Mouse (Mus musculus) cerebellum, postnatal 10 days (tissue): ENCODE results near the gene Sh3rf3.
A peak's percentile ranks its signal among the peaks of the same experiment; 100 is the strongest.

Source experiments
- DNase-seq, 2 experiments: peaks; one replicate each; pipeline ENCODE4 v3.0.0; 2021; ENCODE audit warnings: mixed read lengths in 2 of 2

Sh3rf3 gene

DNA sequence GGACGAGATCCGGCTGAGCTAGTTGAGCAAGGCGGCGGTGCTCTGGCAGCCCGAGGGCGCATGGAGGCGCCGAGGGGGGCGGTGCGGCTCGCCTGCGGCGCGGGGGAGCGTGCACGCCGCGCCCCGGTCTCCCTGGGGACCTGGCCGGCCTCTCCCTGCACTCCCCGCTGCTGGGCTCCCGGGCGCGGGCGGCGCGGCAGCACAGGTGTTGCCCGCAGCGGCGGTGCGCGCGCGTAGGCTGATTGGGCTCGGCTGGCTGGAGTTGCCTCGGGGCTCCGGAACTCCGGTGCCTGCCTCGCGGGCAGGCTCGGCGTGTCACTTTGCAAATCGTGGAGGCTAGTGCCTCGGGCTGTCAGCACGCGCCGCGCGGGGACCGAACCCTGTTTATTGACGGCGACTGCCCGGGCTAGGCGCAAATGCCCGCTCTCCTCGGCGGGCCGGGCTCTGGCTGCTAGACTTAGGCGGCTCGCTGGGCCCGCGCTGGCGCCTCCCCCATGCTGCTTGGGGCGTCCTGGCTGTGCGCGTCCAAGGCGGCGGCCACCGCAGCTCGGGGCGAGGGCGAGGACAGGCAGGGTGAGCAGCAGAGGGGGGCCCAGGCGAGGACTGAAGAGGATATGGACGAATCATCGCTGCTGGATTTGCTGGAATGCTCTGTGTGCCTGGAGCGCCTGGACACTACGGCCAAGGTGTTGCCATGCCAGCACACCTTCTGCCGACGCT lies at the start of gene Sh3rf3:
TSS of gene Sh3rf3 (plus strand) at position 279 of the 720 bp plus-strand sequence.
- peak; percentile 68 for DNase-seq

DNA sequence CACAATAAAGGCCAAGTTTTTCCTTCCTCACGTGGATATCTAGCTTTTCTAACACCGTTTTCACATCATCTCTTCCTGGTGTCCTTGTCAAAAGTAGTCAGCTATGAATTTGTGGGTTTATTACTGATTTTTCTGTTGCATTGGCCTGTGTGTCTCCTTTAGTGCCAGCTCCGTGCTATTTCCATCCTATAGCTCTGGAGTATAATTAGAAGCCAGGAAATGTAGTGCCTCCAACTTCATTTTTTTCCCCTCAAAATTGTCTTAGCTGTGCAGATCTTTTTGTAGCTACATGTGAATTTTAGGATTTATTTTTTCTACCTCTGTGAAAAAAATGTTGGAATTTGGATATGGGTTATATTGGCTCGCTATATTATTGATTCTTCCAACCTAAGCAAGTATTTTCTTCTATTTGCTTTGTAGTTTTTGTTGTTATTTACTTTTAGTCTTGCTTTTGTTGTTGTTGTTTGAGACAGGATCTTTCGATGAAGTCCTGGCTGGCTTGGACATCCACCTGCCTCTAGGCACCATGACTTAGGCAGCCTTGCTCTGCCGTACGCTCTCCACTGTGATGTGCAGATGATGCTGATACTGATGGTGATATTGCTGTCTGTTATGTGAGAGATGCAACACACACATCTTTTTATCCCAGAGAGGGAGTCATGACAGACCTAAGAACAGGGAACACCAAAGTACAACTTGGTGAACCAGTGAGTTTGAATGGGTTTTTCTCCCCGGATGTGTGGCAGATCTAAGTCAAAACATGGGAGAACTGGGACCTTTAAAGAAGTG lies 24.5 kb upstream of the Sh3rf3 start:
- DNase-seq: no peak

DNA sequence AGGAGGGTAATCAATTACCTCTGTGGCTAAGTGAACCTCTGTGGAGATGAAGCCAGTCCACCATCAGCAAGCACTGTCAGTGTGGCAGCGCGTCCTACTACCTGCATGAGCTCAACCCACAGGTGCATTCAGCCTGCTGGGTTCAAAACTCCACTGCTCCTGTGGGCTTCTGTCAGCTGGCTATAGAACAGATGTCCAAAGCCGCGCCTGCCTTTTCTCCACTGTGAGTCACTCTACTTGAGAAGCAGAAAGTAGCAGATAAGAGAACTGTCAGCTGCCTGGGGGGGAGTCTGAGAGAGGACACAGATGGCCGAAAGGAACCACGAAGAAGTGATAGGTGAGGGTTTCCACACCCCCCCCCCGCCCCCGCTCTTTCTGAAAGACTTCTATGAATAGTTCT lies 15.6 kb upstream of the Sh3rf3 start:
- DNase-seq: no peak

DNA sequence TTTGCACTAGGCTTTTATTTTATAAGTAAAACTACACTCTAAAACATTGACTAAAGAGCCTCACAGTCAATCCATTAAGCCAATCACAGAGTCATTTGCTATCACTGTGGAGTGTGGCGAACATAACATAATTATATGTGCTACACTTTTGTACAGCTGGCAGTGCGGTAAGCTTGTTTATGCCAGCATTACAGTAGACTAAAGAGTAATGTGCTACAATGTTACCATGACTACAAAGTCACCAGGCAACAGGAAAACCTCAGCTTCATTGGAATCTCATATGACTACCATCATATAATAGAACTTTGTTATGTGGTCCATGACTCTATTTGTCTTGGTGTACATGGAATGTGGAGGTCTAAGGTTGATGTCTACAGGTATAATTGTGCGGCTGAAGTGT lies 15.0 kb upstream of the Sh3rf3 start:
- no peak for DNase-seq

DNA sequence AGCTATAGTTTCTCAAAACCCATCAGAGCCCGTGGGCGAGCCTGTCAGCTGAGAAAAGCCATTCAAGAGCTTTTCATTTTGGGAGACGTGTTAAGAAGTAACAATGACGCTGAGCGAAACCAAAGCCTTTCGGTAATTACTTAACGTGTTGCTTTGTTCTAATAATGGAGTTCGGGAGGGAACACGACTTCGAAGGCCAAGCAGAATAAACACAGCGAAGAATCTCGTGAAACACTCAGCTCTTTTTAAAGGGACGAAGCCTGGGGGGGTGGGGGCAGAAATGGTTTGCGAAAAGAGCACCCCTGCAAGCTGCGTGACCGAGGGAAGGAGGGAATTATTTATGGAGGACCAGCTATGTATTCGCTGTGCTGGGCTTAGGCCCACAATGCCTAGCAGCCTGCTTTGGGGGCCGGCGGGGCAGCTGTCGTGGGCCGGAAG lies 12.1 kb upstream of the Sh3rf3 start:
- DNase-seq: no peak

- no peak for DNase-seq
Measured at GRCm38 (mm10) chr10:58802391-58802790, 10.8 kb upstream of the Sh3rf3 start.

DNA sequence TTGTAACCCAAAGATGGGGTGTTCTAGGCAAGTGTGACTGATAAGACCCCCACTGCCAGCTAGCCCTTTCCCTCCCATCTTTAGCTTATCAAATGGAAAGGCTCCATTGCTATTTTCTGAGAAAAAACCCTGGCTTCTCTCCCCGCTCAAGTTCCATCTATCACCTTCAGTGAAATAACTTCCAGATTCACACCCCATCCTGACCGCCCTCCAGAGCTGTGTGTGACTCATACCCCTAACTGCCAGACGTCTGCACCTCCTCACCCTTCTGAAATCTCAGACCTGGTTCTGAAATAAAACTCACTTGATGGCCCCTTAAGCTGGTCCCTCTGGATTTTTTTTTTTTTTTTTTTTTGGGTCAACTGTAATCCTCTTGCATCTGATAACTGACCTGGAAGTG lies 5.2 kb upstream of the Sh3rf3 start:
- DNase-seq: no peak

- no peak for DNase-seq
Measured at GRCm38 (mm10) chr10:58810181-58810580, 3.0 kb upstream of the Sh3rf3 start.

DNA sequence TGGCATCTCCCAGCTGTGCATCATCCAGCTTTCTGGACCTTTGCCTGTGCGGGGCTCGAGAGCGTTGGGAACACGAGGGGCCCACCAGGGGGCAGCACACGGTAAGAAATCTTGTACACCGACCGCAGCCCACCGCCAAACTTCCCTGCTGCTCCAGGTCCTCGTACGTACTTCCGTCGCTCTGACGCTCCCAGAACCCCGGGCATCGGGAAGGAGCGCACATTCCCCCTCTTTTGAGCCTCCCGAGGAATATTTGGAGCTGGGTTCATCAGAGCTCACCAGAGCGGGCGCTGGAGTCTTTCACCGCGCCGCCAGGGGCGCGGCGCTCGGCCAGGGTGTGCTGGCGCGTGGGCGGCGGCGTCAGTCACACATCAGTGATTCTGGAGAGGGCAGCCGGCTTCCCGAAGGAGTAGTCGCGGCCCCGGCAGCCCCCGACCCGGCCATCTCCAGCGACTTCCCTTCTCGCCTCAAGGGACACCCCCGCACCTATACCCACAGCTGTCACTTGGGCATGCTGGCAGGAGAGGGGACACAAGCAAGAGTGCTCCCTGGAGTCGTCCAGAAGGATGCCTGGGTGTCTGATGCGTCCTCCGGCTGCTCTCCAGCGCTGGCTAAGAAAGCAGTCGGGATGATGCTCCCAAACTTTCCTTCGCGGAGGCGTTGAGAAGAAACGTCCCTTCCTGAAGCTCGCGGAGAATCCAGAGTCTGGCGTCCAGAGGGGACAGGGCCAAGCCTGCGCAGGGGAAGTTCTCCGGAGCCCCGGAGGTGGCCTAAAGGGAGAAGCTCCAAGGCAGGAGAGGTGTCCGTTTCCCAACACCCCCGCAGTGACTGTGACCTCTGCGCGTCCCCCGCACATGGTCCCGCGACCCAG lies 714 bp upstream of the Sh3rf3 start:
- DNase-seq: peak; percentile 98 to 99

GRCm38 (mm10) chr10:58813801-58814191 lies 637 bp downstream of the Sh3rf3 start:
- DNase-seq: peak; percentile 57 to 68

- no peak for DNase-seq
Measured at GRCm38 (mm10) chr10:58814486-58814885, 1.3 kb downstream of the Sh3rf3 start.

DNA sequence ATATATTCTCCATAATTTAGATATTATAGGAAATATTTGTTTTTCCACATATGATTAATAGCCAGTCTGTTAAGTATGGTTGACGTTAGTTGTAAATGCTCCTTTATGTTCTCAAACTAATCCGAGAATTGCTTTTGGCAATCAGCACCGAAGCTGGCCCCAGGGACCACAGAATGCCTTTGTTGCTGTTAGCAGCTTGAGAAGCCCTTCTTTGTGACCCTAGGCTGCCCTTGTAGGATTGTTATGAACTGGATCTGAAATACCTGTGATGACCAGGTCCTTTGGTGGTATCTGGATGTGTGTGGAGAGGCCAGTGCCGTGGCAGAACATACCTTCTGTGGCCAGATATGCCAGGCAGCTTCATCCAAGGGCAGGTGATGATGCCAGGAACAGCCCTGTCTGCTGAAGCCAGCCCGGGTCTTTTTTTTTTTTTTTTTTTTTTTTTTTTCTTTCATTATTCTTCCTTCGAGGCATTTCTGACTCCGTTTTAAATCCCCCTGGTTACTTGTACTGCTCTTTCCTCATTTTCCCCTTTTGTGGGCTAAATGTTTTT lies 10.9 kb downstream of the Sh3rf3 start:
- peak; percentile 58 to 66 for DNase-seq

- no peak for DNase-seq
Measured at GRCm38 (mm10) chr10:58829251-58830111, 16.3 kb downstream of the Sh3rf3 start.

DNA sequence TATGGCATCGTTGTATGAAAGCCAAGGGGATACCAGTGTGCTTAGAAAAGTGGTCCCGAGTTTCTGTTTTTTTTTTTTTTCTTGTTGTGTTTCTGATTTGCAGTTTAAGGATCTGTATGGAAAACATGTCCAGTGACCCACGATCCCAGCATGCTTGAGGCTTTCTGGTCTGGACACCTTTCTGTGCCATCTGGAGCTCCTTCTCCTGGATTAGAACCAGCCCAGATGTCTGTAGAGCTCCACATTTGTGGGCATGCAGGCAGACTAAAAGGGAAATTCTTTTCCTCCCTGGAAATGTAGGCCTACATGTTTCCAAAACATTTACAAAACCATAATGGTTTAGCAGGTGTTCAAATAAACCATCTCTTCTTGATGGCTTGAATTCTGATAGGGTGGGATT lies 20.0 kb downstream of the Sh3rf3 start:
- DNase-seq: peak; percentile 68

DNA sequence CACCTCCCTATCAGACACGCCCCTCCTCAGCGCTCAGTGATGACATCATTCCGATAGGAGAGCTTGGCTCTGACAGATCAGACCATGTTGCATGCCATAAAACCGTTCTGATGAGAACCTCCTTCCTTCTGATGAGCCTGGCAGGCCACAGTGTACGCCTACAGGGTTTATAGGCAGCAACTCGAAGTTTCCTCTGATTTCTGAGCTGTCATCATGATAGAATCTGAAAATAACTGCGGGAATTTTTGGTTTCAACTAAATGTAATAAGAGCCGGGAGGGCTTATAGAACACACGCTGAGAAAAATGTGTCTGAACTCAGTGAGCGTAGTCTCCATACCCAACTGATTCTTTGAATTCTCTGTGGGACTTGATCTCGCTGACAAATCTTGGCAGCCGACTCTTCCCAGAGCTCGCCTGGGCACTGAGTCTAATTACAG lies 20.6 kb downstream of the Sh3rf3 start:
- DNase-seq: peak; percentile 73

DNA sequence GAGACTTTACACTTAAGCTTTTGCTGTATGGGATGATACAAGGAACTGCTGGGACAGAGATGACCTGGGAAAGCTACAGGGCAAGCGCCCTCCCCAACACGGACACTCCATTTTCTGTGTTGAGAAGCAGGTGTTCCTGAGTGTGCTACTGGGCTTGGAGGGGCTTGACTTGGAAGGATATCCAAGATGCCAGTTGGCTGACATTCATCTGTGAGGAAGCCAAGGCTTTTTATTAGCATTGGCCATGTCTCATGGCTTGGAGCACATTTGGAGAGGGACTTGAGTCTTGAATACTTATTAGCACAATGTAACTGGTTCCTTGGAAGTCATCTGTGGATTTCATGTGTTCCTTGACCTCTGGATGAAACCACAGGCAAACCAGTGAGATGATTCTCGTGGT lies 23.2 kb downstream of the Sh3rf3 start:
- DNase-seq: peak; percentile 84 to 85

- DNase-seq: no peak
Measured at GRCm38 (mm10) chr10:58837504-58837903, 24.3 kb downstream of the Sh3rf3 start.

DNA sequence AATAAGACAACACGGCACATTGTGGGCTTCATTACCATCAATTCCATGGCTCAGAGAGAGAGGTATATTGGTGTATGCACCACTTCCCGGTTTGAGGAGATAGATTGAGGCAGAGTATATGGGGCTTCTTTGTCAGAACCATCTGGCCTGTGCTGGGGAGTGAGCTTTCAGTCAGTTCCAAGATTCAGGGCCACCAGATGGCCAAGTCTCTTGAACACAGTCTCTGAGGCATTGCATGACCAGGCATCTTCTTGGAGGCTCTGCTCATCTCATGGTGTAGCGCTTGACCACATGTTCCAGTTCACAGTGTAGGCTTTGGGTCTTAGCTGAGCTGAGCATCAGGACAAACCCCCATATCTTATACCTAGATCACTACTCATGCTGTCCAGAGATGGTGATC lies 28.8 kb downstream of the Sh3rf3 start:
- peak; percentile 43 to 64 for DNase-seq

DNA sequence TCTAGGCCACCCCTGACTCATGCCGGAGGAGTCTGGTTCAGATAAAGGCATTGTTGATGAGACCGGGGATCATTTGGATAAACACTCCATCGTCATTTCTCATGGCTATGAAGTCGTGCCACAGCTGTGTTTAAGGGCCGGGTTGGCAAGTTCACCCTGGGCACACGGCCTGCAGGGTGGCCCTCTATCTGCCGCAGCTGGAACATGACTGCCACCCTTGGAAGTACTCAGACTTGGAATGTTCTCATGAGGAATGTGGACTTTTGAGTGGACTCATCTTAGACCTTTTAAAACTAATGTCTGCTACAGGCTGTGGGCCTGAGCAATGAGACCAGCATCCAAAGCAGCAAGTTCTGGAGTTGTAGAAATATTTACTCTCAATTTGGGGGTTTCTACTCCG lies 29.9 kb downstream of the Sh3rf3 start:
- no peak for DNase-seq

- peak; percentile 76 to 80 for DNase-seq
Measured at GRCm38 (mm10) chr10:58848127-58848526, 35.0 kb downstream of the Sh3rf3 start.

- DNase-seq: no peak
Measured at GRCm38 (mm10) chr10:58848536-58848935, 35.4 kb downstream of the Sh3rf3 start.
